Mouse (Mus musculus) left cerebral cortex, postnatal 25 days (tissue): ENCODE data around the gene Mgme1. TPM values are rescaled to one million over a fixed set of nuclear protein-coding genes. Genes with fewer than 3 reads are reported as not detected.

ENCODE experiments used
- DNase-seq, 2 experiments: peaks; one replicate each; pipeline ENCODE4 v3.0.0; 2022; ENCODE audit warnings: low spot score in 2 of 2, mixed read lengths in 1 of 2
- intact Hi-C: fragments of 180-260 bp; cut with DNase I; formaldehyde crosslinking; loops from one replicate; pipeline ENCODE4 v1.15.1; 2025
- total RNA-seq, 2 experiments: library from RNA; stranded (reverse); gene quantifications; 2 replicates each; pipeline ENCODE4 v1.2.3; 2021

The Mgme1 gene
- total RNA-seq, 2 experiments from 2014 or later, result 5.2 to 5.7 TPM

GRCm38 (mm10) chr2:144250111-144250510 is 20.4 kb upstream of the Mgme1 start:
- DNase-seq, result no peak
- intact Hi-C loops, result no loop called here

GRCm38 (mm10) chr2:144262837-144263236 is 7.6 kb upstream of the Mgme1 start:
- intact Hi-C loops, result no loop called here

DNA sequence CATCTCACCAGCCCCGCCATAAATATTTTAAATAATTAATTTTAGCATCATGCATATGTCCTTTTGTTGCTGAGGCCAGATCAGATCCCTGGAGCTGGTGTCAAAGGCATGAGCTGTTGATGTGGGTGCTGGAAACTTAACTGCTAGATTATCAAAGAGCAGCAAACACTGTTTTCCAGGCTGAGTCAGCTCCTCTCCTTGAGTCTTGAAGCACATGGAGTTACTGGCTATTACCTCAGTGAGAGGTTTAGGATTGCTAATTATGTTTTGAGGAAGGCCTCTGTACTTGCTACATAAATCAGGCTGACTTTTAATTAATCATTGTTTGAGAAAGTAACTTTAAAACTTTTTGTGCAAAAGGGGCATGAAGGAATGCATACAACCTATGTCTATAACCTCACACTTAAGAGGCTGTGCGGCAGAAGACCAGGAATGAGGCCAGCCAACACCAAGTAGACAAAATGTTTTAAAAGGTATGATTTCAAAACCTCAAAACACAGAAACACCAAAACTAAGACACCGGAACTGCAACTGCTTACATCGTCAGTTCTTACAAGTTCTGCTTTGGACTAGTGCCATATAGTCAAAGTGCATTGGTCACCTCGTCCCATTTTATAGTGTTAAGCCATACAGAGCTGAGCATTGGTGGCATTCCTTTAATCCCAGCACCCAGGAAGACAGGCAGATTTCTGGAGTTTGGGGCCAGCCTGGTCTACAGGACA is 5.9 kb upstream of the Mgme1 start:
- intact Hi-C loops, result no loop called here
- DNase-seq, result no peak

More at GRCm38 (mm10) chr2:144262837-144263236, 7.6 kb upstream of the Mgme1 start:
- no peak for DNase-seq

- intact Hi-C loops, result no loop called here
- DNase-seq, result no peak
Observed at GRCm38 (mm10) chr2:144265120-144265488, 5.4 kb upstream of the Mgme1 start.

DNA sequence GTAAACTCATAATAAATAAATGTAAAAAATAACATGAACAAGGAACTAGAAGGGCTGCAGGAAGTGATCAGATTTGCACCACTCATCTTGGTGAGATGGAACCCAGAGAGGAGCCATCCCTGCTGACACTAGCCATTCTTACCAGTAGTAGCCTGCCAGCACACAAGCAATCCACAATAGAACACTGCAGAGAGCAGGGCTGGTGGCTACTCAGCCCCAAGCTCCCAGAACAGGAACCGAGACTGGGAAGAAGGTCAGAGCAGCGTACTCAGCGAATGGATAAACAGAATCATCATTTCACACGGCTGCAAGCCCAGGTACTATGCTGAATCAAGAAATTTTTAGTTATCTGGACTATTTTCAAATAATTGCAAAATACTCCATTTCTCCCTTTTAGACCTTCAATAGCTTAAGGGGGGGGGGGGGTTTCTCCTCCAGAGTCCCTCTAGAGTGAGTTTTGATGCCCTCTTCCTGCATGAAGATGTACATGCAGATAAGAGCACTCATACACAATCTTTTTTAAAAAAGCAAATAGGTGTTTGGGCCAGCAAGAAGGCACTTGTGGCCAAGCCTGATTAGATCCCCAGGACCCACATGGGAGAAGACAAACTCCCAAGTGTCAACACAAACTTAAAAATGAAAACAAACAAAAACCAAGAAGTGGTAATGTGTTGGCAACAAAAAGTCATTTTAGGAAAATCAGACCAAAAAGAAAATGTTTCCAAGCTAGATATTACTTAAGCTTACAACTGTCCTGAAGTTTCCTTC is 4.4 kb upstream of the Mgme1 start:
- intact Hi-C loops, result no loop called here
- peak in 1 of 2 experiments; percentile 41 for DNase-seq

GRCm38 (mm10) chr2:144267004-144267730 is 3.3 kb upstream of the Mgme1 start:
- intact Hi-C loops, result no loop called here

DNA sequence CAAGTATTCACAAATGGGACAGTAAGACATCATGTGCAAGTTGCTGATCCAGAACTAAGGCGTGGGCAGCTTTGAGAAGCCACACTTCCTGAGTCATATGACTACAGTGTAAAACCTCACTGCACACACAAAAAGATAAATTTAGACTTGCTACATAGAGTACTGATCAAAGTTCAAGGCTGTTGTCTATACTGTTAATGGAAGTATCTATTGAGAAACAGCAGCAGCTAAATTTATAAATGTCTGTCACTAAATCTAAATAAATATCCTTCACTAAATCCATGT is 2.8 kb upstream of the Mgme1 start:
- DNase-seq, result peak in 1 of 2 experiments; percentile 73
- intact Hi-C loops, result no loop called here

More at GRCm38 (mm10) chr2:144267004-144267730, 3.3 kb upstream of the Mgme1 start:
- no peak for DNase-seq

GRCm38 (mm10) chr2:144268446-144269305 is 1.8 kb upstream of the Mgme1 start:
- DNase-seq, result no peak
- intact Hi-C loops, result no loop called here

DNA sequence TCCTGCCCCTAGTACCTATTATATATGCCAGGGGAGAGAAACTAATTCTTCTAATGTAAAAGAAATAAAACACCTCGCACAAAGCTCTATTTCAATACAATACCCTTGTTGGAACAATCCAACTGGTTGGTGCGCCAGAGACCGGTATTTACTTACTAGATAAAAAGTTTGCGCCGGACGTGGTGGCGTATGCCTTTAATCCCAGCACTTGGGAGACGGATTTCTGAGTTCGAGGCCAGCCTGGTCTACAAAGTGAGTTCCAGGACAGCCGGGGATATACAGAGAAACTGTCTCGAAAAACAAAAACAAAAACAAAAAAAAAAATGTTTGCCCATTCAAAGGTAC is 1.2 kb upstream of the Mgme1 start:
- no peak for DNase-seq
- intact Hi-C loops, result no loop called here

GRCm38 (mm10) chr2:144269679-144270475 is 586 bp upstream of the Mgme1 start:
- no peak for DNase-seq
- intact Hi-C loops, result loop anchor here (2.0 kb wide), 1 partner anchor 259 kb away; the partner anchor contains the start of gene Rrbp1

GRCm38 (mm10) chr2:144272088-144272487 is 1.6 kb downstream of the Mgme1 start:
- DNase-seq, result no peak
- intact Hi-C loops, result no loop called here

DNA sequence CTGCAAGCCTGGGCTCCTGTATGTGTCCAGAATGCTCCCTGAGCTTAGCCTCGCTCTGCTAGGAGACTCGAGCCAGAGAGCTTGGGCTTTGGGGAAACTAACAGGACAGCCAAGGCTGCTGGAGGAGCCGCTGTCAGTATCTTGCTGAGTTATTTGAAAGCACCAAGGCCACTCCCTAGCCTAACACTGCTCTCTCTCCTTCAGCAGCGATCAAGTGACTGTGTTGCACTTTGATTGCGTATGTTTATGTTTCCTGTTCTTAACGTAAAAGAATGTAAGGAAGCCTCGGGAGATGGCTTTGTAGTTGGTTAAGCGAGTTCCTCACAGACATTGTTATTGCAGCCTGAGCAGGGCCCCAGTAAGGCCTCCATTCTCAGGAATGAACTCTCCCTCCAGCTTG is 4.3 kb downstream of the Mgme1 start:
- DNase-seq, result no peak
- intact Hi-C loops, result no loop called here

DNA sequence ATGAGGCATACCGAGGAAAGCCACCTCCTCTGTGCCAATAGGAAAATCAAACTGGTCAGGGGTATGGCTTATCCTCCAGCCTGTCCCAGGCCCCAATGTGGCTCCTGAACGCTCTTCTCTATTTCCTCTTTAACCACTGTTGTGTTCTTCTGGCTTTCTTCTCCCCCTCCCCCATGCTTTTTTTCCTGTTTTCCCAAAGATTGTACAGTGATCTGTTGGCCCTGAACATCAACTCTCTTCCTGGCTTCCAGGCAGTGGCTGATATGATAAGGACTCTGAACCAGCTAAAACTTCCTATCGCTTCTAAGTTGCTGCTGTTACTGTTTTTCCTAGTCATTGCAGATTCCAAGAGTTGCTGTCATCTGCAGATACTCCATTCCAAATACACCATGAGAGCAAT is 6.4 kb downstream of the Mgme1 start:
- DNase-seq, result no peak
- intact Hi-C loops, result no loop called here

- DNase-seq, result no peak
- intact Hi-C loops, result loop anchor here (10.0 kb wide), 1 partner anchor 415 kb away; the partner anchor contains the start of gene Bfsp1
Observed at GRCm38 (mm10) chr2:144279742-144280141, 9.3 kb downstream of the Mgme1 start.

GRCm38 (mm10) chr2:144280568-144280967 is 10.1 kb downstream of the Mgme1 start:
- intact Hi-C loops, result loop anchor here (10.0 kb wide), 1 partner anchor 416 kb away; the partner anchor contains the start of gene Bfsp1
- DNase-seq, result no peak

DNA sequence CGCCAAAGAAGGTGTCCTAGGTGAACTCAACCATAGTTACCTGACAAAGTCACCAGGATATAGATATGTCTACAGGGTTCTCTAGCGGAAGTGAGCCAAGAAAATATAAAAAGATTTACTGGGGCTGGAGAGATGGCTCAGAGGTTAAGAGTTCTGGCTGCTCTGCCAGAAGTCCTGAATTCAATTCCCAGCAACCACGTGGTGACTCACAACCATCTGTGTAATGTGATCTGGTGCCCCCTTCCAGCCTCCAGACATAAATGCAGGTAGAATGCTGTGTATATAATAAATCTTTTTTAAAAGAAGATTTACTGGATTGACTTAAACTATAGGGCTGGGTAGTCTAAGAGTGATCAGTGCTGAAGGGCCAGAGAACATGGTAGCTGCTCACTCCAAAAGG is 11.0 kb downstream of the Mgme1 start:
- intact Hi-C loops, result loop anchor here (10.0 kb wide), 1 partner anchor 417 kb away; the partner anchor contains the start of gene Bfsp1
- DNase-seq, result no peak

DNA sequence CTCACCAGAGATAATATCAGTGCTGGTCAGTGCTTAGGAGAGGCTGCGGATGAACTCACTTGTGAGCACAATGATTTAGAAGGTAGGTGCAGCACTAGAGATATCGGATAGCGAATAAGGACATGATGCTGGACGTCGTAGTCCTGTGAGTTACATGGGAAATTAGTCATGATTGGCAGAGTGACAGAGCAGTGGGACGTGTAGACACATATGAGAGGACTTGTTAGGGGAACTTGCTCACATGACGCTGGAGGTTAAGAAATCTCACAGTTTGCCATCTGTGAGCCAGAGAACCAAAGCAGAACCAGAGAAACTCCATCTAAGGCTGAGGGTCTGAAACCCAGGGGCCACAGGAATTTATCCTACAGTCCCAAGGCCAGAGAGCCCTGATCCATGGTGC is 19.9 kb downstream of the Mgme1 start:
- intact Hi-C loops, result no loop called here
- peak in 1 of 2 experiments; percentile 51 for DNase-seq

DNA sequence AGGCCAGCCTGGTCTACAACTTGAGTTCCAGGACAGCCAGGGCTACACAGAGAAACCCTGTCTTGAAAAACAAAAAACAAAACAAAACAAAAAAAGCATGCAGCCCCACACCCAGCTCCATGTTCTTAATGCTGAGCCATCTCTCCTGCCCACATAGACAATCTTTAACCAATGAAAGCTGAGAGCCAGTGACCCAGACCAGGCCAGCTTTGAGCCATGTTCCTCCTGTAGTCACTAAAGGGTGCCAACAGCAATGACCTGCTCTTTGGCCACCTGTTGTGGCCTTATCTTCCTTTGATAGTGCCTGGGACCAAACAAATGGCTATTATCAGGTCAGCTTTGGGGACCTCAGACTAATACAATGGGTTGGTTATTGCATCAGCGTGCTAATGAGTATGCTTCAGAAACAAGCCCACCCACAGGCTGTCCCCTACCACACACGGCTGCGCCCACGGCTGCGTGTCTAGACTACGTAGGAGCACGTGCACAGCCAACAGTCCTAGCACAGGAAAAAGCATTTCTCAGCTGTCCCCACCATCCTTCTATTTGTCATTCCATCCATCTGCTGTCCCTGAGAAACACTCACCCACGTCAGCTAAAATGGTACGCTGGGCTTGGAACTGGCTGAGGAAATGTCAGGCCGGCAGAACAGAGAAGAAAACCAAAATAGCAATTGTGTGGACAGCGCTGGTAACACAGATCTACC is 21.3 kb downstream of the Mgme1 start:
- intact Hi-C loops, result loop anchor here (1.0 to 2.0 kb wide), 3 partner anchors 77 to 174 kb away; partner anchors contain the start of genes Kat14 and Pet117
- peak; percentile 75 to 96 for DNase-seq
